Mouse (Mus musculus): ENCODE results near the gene Pdilt. TPM values are rescaled to one million over a fixed set of nuclear protein-coding genes. Genes with fewer than 3 reads are reported as not detected.

The Pdilt gene
- polyA plus RNA-seq, 1 experiment from 2014 or later: 0.32 TPM

DNA sequence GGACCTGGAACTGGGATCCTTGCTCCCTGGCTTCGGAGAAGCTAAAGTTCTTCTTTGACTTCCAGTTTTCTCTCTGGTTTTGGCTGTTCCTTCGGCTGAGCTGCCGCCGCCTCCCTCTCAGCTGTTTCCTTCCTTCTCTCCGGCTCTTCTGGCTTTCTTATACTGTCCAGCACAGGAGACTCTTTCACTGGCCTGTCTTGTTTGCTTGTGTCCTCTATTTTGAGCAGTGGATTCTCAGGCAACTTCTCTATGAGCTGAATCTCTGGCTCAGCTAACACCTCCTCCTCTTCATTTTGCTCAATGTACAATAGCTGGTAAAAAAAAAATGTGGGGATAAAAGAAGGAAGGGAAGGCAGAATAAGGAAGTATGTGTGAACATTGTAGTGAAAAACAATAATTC lies 36.6 kb downstream of the Pdilt start:
- Histone ChIP-seq H3K9ac (no peak overlapping the region), H3K36me3 (no peaks in the 10 kb centered on the region), H3K4me3 (no peak overlapping the region), H3K4me2 (no peak overlapping the region), H3K9me3 (no peaks in the 10 kb centered on the region), H3K27me3 (no peaks in the 10 kb centered on the region), H3K4me1 (replicated peaks) (no peaks in the 10 kb centered on the region), H3K27ac (no peak overlapping the region)
- 92% methylated on average over 5 of the region's 5 CpGs for WGBS
- no peak for ATAC-seq (ENCODE audit: low FRiP score)

DNA sequence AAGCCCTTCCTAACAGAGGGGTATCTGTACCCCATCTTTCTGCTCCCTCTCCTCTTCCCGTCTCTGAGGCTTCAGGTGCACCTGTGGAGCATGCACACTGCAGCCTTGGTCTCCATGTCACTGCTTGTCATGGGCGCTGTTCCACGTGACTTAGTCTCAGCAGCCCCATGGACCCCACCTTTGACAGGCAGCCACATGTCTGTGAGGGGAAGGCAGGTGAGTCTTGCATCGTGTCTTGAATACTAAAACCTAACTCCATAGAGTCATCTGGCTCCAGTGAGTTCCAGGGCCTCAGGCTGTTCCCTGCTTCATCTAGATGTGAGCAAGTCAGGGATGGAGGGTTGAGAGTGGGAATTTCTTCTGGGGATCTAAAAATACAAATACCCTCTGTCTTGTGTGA lies 39.1 kb downstream of the Pdilt start:
- 87% methylated on average over 4 of the region's 4 CpGs for WGBS
- no peak for ATAC-seq (ENCODE audit: low FRiP score)
- H3K27ac ChIP-seq: no peak overlapping the region

DNA sequence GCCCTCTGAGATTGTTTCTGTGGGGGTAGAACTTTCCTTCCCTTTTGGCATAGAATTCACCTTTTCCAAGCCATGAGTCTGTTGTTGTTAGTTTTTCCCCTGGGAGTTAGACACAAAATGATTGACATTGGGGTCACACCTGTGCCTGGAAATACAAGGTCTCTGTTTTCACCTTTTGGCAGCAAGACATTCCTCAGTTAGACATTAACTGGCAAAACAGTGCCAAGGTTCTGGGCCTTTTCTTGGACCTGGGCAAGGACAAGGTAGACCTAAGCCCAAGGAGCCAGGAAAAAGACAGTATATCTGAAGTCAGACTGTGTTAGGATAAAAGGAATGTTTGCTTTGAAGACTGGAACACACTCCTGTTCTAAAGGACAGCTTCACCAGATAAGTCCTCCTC lies 44.0 kb downstream of the Pdilt start, which contains the start of gene Umod:
TSS of gene Umod (minus strand) at position 27 of the 400 bp plus-strand sequence.
- no peak for ATAC-seq (ENCODE audit: low FRiP score)
- Histone ChIP-seq H3K27me3 (no peaks in the 10 kb centered on the region), H3K4me3 (no peak within 1 kb of the TSS), H3K9ac (no peak within 1 kb of the TSS), H3K27ac (no peak within 1 kb of the TSS), H3K36me3 (no peaks in the 10 kb centered on the region), H3K4me1 (replicated peaks) (no peaks in the 10 kb centered on the region), H3K4me2 (no peak within 1 kb of the TSS), H3K9me3 (no peaks in the 10 kb centered on the region)

More for the DNA sequence above, 39.1 kb downstream of the Pdilt start:
- no peaks in the 10 kb centered on the region for H3K27me3 ChIP-seq
- no peak overlapping the region for H3K9ac ChIP-seq
- H3K4me3 ChIP-seq: no peak overlapping the region
- H3K36me3 ChIP-seq: no peaks in the 10 kb centered on the region
- H3K9me3 ChIP-seq: no peaks in the 10 kb centered on the region
- H3K4me2 ChIP-seq: no peak overlapping the region
- H3K4me1 ChIP-seq (replicated peaks): no peaks in the 10 kb centered on the region

DNA sequence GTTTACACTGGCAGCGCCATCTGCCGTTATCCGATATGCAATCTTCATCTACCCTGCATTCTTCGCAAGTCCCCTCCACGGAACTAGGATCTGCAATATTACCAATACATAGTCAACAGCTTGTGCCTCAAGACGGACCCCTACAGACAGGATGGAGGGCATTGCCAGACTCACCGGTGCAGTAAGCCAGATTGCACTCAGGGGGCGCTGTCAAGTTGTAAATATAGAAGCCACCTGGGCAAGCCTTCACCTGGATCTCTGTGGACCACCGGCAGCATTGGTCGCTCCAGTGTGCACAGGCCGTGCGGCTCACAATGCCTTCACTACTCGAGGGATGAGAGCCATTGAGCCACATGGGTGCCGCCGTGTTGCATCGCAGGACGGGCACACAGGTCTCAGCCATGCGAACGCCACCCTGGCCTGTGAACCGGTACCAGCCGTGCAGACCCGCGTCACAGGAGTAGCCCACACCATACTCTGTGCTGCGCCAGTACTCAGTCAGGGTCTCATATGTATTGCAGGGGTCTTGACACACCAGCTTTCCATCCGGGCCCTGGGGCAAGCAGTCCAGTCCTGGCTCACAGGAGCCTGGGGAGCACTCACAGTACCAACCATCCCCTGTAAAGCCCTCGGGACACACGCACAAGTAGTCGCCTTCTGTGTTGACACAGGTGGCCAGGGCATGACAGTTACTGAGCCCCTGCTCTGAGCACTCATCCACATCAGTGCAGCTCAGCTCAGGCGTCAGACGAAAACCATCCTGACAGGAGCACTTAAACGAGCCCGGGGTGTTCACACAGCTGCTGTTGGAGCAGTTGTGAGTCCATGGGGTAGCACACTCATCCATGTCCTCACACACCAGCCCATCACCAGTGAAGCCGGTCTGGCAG lies 46.5 kb downstream of the Pdilt start:
- H3K36me3 ChIP-seq: no peaks in the 10 kb centered on the region
- H3K4me2 ChIP-seq: no peak overlapping the region
- no peaks in the 10 kb centered on the region for H3K4me1 ChIP-seq (replicated peaks)
- no peak for ATAC-seq (ENCODE audit: low FRiP score)
- H3K9me3 ChIP-seq: no peaks in the 10 kb centered on the region
- WGBS: 81% methylated on average over 33 of the region's 33 CpGs
- no peak overlapping the region for H3K27ac ChIP-seq
- H3K27me3 ChIP-seq: no peaks in the 10 kb centered on the region
- H3K9ac ChIP-seq: no peak overlapping the region
- H3K4me3 ChIP-seq: no peak overlapping the region

DNA sequence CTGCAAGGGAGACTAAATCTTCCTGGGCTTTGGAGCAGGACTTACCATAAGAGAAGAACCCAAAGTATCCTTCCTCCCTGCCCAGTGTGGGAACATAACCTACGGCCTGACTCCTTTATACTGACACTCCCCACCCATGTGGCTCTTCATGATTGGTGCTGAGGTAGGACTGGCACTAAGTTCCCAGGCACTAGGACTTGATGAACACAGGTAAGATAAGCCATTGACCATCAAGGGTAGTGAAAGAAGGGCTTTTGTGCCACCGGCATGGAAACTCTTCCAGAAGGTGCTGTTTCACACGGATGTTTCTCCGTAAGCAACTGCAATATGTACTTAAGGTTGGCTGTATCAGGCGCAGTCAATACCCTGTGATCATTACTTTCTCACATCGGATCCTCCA lies 64.1 kb downstream of the Pdilt start, which contains the start of gene Gp2:
TSS of gene Gp2 (minus strand) at position 101 of the 400 bp plus-strand sequence.
- Histone ChIP-seq H3K36me3 (no peaks in the 10 kb centered on the region), H3K9me3 (no peaks in the 10 kb centered on the region), H3K27me3 (no peaks in the 10 kb centered on the region), H3K4me3 (no peak within 1 kb of the TSS), H3K27ac (no peak within 1 kb of the TSS), H3K9ac (no peak within 1 kb of the TSS), H3K4me1 (replicated peaks) (no peaks in the 10 kb centered on the region), H3K4me2 (no peak within 1 kb of the TSS)
- 89% methylated on average over 6 of the region's 6 CpGs for WGBS
- ATAC-seq (ENCODE audit: low FRiP score): no peak

DNA sequence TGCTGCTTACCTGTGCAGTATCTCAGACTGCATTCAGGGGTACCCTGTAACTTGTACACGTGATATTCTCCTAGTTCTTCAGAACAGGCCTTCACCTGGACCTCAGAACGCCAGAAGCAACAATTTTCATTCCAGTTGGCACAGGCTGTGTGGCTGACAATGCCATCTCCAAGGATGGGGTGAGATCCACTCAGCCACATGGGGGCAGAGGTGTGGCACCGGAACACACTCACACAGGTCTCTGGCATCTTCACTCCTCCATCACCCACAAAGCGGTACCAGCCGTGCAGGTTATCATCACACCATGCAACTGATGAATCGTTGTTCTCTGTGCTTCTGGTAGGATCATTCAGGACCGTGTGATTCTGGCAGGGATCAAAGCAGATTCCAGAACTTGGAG lies 69.1 kb downstream of the Pdilt start:
- Histone ChIP-seq H3K36me3 (no peaks in the 10 kb centered on the region), H3K4me2 (no peak overlapping the region), H3K4me3 (no peak overlapping the region), H3K27me3 (no peaks in the 10 kb centered on the region), H3K9ac (no peak overlapping the region), H3K9me3 (no peaks in the 10 kb centered on the region), H3K27ac (no peak overlapping the region), H3K4me1 (replicated peaks) (no peaks in the 10 kb centered on the region)
- ATAC-seq (ENCODE audit: low FRiP score): no peak
- WGBS: 86% methylated on average over 7 of the region's 7 CpGs

DNA sequence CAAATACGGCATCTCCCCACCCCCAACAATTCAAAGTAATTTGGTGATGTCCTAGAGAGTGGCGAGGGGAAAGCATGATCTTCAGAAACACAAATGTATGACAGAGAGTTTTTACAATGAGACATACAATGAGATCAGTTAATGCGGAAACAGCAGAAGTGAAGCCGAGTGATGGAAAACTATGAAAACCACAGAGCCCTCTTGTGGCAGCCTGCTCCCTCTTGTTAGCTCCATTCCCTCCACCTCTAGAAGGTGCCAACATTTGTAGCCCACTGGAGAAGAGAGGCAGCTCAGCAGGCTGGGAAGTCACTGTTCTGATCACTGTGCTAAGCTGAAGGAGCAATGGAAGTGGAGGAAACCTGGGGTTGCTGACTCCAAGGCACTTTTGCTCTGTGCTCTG lies 79.4 kb downstream of the Pdilt start:
- no peak overlapping the region for H3K4me3 ChIP-seq
- no peak overlapping the region for H3K4me2 ChIP-seq
- no peak overlapping the region for H3K9ac ChIP-seq
- ATAC-seq (ENCODE audit: low FRiP score): no peak
- H3K4me1 ChIP-seq (replicated peaks): no peaks in the 10 kb centered on the region
- H3K36me3 ChIP-seq: no peaks in the 10 kb centered on the region
- no peak overlapping the region for H3K27ac ChIP-seq
- 65% methylated on average over 4 of the region's 4 CpGs for WGBS
- no peaks in the 10 kb centered on the region for H3K9me3 ChIP-seq
- H3K27me3 ChIP-seq: no peaks in the 10 kb centered on the region

DNA sequence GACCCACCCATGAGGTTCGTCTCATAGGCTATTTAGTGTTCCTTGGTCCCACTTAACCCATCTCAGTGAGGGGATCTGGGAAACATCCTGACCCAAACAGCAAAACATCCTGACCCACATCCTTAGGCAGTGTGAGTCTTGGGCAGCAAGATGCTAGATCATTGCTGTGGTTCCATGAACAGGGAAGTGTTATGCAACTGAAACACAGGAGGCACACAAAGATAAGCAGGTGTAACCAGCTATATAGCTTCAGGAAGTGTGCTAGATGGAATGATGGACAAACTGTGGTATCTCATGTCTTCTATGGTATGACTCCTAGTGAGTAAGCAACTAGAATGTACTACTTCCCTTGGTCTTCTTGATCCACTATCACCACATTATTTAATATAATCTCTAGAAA lies 81.4 kb downstream of the Pdilt start:
- WGBS: 80% methylated on average over 1 of the region's 1 CpGs
- no peak for ATAC-seq (ENCODE audit: low FRiP score)
- H3K4me3 ChIP-seq: no peak overlapping the region

More for the DNA sequence above, 81.4 kb downstream of the Pdilt start:
- Histone ChIP-seq H3K9me3 (no peaks in the 10 kb centered on the region), H3K27ac (no peak overlapping the region), H3K4me2 (no peak overlapping the region), H3K36me3 (no peaks in the 10 kb centered on the region), H3K9ac (no peak overlapping the region), H3K27me3 (no peaks in the 10 kb centered on the region), H3K4me1 (replicated peaks) (no peaks in the 10 kb centered on the region)

Other genes with a start within 250 kb of the Pdilt start
- not detected in 2 replicates for gene Gp2, start 64.2 kb downstream of the Pdilt start, polyA plus RNA-seq (2015; fragmentation: Nextera tagmentation; extraction: Ambion mirVana)
- not detected in 2 replicates for gene Umod, start 44.2 kb downstream of the Pdilt start, polyA plus RNA-seq (2015; fragmentation: Nextera tagmentation; extraction: Ambion mirVana)
- gene Acsm5, start 4.0 kb downstream of the Pdilt start, polyA plus RNA-seq (2015; fragmentation: Nextera tagmentation; extraction: Ambion mirVana): not detected in 2 replicates
- gene Acsm2, start 30.9 kb upstream of the Pdilt start, polyA plus RNA-seq (2015; fragmentation: Nextera tagmentation; extraction: Ambion mirVana): not detected in 2 replicates
- not detected in 2 replicates for gene Acsm1, start 83.5 kb upstream of the Pdilt start, polyA plus RNA-seq (2015; fragmentation: Nextera tagmentation; extraction: Ambion mirVana)
- gene Acsm4, start 166.5 kb upstream of the Pdilt start, polyA plus RNA-seq (2015; fragmentation: Nextera tagmentation; extraction: Ambion mirVana): not detected in 2 replicates
- 76.6 and 79.4 TPM in 2 replicates for gene Thumpd1, start 197.3 kb upstream of the Pdilt start, polyA plus RNA-seq (2015; fragmentation: Nextera tagmentation; extraction: Ambion mirVana)
- gene Acsm3, start 237.4 kb upstream of the Pdilt start, polyA plus RNA-seq (2015; fragmentation: Nextera tagmentation; extraction: Ambion mirVana): 0.21 TPM in 1 of 2 replicates, not detected in the other

Measured in hindbrain, embryonic 13.5 days (tissue).